Mouse (Mus musculus): ENCODE results near the gene Umod. TPM values are rescaled to one million over a fixed set of nuclear protein-coding genes. Genes with fewer than 3 reads are reported as not detected.

Gene Umod
- polyA plus RNA-seq, 1 experiment from 2014 or later, result not detected

Other genes starting within 250 kb of the Umod start
- gene Gp2, start 20.0 kb downstream of the Umod start, polyA plus RNA-seq (2014; fragmentation: Nextera tagmentation; extraction: Ambion mirVana), result not detected in 2 replicates
- gene Acsm5, start 40.2 kb upstream of the Umod start, polyA plus RNA-seq (2014; fragmentation: Nextera tagmentation; extraction: Ambion mirVana), result not detected in 2 replicates
- gene Pdilt, start 44.2 kb upstream of the Umod start, polyA plus RNA-seq (2014; fragmentation: Nextera tagmentation; extraction: Ambion mirVana), result not detected in 2 replicates
- not detected in 2 replicates for gene Acsm2, start 75.1 kb upstream of the Umod start, polyA plus RNA-seq (2014; fragmentation: Nextera tagmentation; extraction: Ambion mirVana)
- not detected in 2 replicates for gene Acsm1, start 127.7 kb upstream of the Umod start, polyA plus RNA-seq (2014; fragmentation: Nextera tagmentation; extraction: Ambion mirVana)
- gene Acsm4, start 210.7 kb upstream of the Umod start, polyA plus RNA-seq (2014; fragmentation: Nextera tagmentation; extraction: Ambion mirVana), result not detected in 2 replicates
- 73.5 and 77.1 TPM in 2 replicates for gene Thumpd1, start 241.5 kb upstream of the Umod start, polyA plus RNA-seq (2014; fragmentation: Nextera tagmentation; extraction: Ambion mirVana)